Mouse (Mus musculus): ENCODE data around the gene Cx3cr1.
A peak's percentile ranks its signal among the peaks of the same experiment; 100 is the strongest.

Gene Cx3cr1

GRCm38 (mm10) chr9:119938496-119938895 is 131.2 kb downstream of the Cx3cr1 start:
- no peak for DNase-seq (ENCODE audit: low spot score)

- DNase-seq (ENCODE audit: low spot score) = peak; percentile 97
Observed at GRCm38 (mm10) chr9:119937005-119937773, 132.5 kb downstream of the Cx3cr1 start, which contains the start of the genes Gorasp1 and Ttc21a. Gene Gorasp1, minus strand, starts transcription at chr9:119937565. Gene Ttc21a, plus strand, starts transcription at chr9:119937606.

DNA sequence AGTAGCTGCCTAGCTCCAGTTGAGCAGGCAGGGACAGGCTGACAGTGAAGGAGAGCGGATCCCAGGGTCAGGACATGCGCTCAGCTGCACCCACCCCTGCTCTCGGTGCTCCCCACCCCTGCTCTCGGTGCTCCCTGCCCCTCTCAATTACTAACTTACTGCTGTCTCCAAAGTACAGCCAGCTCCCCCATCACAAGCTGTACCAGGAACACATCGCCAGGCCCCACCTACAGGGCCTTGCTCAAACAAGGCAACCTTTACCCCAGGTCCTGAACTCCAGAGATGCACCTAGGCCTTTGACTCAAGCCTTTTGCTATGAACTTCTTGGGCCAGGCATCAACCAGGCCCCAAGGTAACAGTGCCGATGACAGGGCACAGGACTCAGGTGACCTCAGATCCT is 136.0 kb downstream of the Cx3cr1 start:
- DNase-seq (ENCODE audit: low spot score) = no peak

DNA sequence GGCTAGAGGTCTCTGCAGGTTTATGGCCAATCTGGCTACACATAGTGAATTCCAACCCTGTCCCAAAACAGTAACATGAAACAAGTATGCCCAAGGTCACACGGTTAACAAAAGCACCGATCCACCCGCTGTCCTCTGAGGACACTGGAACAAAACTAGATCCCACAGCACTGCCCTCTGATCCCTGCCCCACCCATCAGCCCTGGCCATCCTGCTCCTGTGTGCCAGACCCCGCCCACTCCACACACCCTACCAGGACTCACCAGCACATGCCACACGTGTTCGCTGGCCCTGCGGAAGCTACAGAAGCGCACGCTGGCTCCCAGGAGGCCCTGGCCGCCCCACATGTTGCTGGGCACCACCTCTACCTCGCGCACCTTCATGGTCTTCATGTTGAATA is 137.3 kb downstream of the Cx3cr1 start:
- DNase-seq (ENCODE audit: low spot score) = peak; percentile 39

GRCm38 (mm10) chr9:119926497-119926896 is 143.2 kb downstream of the Cx3cr1 start:
- no peak for DNase-seq (ENCODE audit: low spot score)

GRCm38 (mm10) chr9:119925729-119926128 is 143.9 kb downstream of the Cx3cr1 start:
- no peak for DNase-seq (ENCODE audit: low spot score)

GRCm38 (mm10) chr9:119925120-119925657 is 144.5 kb downstream of the Cx3cr1 start:
- no peak for DNase-seq (ENCODE audit: low spot score)

DNA sequence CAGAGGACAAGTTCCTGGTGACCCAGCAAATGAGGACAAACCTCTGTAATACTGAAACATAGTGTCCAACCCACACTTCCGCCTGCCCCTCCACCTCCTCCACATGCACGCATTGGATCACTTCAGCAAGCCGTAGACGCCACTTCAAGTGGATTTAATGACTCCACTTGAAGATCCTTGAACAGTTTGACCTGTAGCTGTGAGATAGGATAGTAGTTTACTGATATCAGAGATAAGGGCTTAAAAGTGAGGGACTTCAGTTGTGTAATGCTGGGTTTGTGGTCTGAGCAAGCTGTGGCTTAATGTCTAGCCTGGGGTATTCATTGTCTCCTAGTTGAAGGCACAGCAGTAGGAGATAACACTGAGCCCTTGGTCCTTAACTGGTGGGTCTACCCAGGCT is 146.2 kb downstream of the Cx3cr1 start:
- no peak for DNase-seq (ENCODE audit: low spot score)

- DNase-seq (ENCODE audit: low spot score) = no peak
Observed at GRCm38 (mm10) chr9:119919858-119920257, 149.8 kb downstream of the Cx3cr1 start.

- DNase-seq (ENCODE audit: low spot score) = no peak
Observed at GRCm38 (mm10) chr9:119913087-119913838, 156.4 kb downstream of the Cx3cr1 start.

DNA sequence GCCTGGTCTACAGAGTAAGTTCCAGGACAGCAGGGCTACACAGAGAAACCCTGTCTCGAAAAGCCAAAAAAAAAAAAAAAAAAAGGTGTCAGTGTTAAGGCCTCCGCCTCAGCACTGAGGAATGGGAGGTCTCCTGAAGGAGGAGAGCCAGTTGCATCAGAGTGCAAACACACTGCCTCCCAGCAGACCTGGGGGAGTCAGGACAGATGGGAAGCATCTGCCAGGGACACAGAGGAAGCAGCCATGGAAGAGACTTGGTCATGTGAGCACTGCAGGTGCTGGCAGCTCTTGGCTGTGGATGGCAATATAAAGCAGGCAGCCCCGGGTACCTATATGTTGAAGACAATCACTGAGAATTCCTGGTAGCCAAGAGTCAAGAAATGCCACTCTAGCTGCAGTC is 159.7 kb downstream of the Cx3cr1 start:
- DNase-seq (ENCODE audit: low spot score) = no peak

DNA sequence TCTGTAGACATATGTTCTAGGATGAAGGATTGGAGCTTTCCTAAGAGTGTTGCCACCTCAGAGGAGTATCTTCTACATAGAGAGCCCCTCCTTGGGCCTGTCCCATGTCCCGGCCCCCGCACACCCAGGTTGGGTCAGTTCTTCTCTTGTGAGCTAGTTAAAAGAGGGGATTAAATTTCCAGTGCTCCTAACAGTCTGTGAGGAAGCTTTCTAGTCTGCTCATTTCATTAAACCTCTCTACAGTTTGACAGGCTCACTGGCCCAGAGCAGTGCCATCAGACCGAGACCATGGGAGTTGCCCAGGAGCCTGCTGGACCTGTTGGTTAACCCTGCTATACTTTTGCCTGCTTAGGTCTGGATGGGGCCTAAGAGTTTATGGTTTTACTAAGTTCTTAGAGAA is 161.0 kb downstream of the Cx3cr1 start:
- DNase-seq (ENCODE audit: low spot score) = no peak

- no peak for DNase-seq (ENCODE audit: low spot score)
Observed at GRCm38 (mm10) chr9:119902410-119903151, 167.1 kb downstream of the Cx3cr1 start.

GRCm38 (mm10) chr9:119899446-119899845 is 170.2 kb downstream of the Cx3cr1 start:
- no peak for DNase-seq (ENCODE audit: low spot score)

GRCm38 (mm10) chr9:119895040-119895721 is 174.5 kb downstream of the Cx3cr1 start:
- DNase-seq (ENCODE audit: low spot score) = peak; percentile 22

DNA sequence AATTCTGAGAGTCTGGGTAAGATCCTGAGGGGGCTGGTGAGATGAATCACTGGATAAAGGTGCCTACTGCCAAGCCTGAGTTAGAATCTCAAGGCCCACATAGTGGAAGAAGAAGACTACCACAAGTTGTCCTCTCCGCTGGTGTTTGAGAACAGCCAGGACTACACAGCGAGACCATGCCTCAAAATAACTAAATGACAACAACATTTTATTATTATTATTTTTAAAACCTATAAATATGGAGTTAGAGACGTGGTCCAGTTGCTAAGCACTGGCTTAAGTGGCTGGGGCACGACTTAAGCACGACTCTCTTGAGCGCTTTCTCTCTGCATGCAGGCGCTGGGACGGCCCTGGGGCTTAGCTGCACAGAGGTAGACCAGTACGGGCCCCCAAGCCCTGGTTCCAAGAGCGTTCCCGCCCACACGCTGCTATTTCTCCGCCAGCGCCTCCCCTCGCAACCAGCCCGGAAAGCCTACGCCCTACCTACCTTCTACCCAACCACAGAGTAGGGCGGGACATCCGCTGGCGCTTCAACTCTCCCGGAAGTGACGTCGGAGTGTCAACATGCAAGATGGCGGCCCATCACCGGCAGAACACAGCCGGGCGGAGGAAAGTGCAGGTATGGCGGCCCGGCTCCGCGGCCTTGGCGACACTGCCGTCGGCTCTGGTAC is 175.2 kb downstream of the Cx3cr1 start, which contains the start of gene Wdr48:
Gene Wdr48 (plus strand): TSS at position 540 of the 671 bp plus-strand sequence.
- DNase-seq (ENCODE audit: low spot score) = peak; percentile 98

- no peak for DNase-seq (ENCODE audit: low spot score)
Observed at GRCm38 (mm10) chr9:119893881-119894280, 175.8 kb downstream of the Cx3cr1 start.

DNA sequence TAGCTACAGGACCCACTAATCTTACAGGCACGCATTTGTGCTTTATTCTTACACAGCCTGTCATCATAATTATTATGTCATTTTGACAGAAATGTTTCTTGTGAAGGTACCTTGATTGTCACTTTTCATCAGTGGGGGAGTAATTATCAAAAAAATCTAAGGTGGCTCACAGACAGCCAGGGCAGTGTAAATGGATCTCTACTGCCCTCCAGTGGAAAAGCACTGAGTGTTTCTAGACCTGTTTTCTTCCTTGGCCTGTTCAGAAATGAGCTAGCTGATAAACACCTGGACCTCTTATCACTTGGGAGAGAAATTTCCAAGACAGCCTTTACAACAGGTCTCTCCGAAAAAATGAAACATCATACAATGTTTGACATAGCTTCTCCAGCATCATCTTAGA is 179.0 kb downstream of the Cx3cr1 start:
- no peak for DNase-seq (ENCODE audit: low spot score)

DNA sequence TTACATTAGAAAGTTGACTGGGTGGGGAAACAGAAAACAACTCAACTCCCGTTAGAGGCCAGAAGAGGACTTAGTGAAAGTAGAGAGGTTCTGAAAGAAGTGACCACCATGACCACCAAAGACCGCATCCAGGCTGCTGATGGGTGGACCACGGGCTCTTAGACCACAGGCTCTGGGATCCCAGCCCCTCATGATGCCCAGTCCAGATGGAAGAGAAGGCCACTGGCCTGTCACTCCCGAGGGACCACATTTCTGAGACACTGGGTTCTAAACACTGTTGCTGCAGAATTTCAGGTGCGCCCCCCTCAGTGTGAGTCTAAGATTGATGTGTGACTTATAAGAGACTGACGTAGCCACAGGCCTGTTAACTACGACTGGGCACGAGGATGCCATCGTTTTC is 180.2 kb downstream of the Cx3cr1 start:
- DNase-seq (ENCODE audit: low spot score) = no peak

- no peak for DNase-seq (ENCODE audit: low spot score)
Observed at GRCm38 (mm10) chr9:119888843-119889246, 180.8 kb downstream of the Cx3cr1 start.
